Mouse (Mus musculus) midbrain, embryonic 16.5 days (tissue): ENCODE data around the gene 1700010B08Rik. TPM values are rescaled to one million over a fixed set of nuclear protein-coding genes. Genes with fewer than 3 reads are reported as not detected.

Experiments
- microRNA-seq: library from miRNA; unstranded; fragments of <30 nt; microRNA quantifications from one replicate; pipeline ENCODE4, GENCODE M21; 2017
- polyA plus RNA-seq: library from polyadenylated mRNA; unstranded; fragments of >200 nt; fragmentation: Nextera tagmentation; extraction: Ambion mirVana; gene quantifications from 2 replicates; pipeline ENCODE4 v1.2.1, GENCODE M21; 2015

1700010B08Rik gene
- polyA plus RNA-seq, 1 experiment from 2014 or later = not detected

Small RNA genes within 50 kb of the gene (microRNA-seq; reads per million reads assigned to microRNA genes)
- not detected for gene Mir6340

Other genes with a start within 250 kb of the 1700010B08Rik start
- gene 1700021F07Rik, start 196.8 kb upstream of the 1700010B08Rik start, polyA plus RNA-seq = not detected in 2 replicates
- gene Ankrd60, start 141.1 kb upstream of the 1700010B08Rik start, polyA plus RNA-seq = not detected in 2 replicates
- gene Rab22a, start 59.7 kb upstream of the 1700010B08Rik start, polyA plus RNA-seq = 33.5 and 34.2 TPM in 2 replicates
- 14.4 and 15.9 TPM in 2 replicates for gene Vapb, start 18.1 kb downstream of the 1700010B08Rik start, polyA plus RNA-seq